Mouse (Mus musculus): ENCODE measurements around the gene Dnajc4.

Dnajc4 gene

DNA sequence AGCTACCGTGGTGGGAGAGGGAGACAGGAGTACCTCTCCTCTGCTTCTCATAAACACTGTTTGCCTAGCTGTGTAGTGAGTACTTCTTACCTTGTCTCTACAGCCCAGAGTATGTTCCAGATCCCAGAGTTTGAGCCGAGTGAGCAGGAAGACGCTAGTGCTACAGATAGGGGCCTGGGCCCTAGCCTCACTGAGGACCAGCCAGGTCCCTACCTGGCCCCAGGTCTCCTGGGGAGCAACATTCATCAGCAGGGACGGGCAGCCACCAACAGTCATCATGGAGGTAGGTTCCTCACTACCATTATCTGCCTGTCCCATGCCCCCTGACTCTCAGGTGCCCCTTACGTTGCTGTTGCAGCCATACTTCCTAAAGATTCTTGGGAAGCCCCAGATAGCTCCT lies 49.6 kb downstream of the Dnajc4 start:
- no peak for DNase-seq

DNA sequence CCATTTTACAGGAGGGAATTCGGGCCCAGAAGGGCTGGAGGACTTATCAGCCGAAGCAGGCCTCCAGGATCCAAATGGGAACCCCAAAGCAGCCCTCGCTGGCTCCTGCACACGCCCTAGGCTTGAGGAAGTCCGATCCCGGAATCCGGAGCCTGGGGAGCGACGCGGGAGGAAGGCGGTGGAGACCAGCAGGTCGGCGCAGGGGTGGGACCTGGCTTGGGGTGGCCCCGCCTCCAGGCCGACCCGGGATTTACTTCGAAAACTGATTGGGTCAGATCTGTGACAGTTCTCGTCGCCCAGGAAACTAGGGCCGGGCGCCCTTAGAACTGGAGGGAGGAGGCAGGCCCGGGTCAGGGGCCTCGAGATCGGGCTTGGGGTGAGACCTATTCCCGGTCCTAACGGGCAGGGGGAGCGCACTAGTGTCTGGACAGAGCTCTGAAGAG lies 50.1 kb downstream of the Dnajc4 start, which contains the start of gene Gpr137:
TSS of gene Gpr137 (minus strand) at position 232 of the 443 bp plus-strand sequence.
- DNase-seq: peak; percentile 97

DNA sequence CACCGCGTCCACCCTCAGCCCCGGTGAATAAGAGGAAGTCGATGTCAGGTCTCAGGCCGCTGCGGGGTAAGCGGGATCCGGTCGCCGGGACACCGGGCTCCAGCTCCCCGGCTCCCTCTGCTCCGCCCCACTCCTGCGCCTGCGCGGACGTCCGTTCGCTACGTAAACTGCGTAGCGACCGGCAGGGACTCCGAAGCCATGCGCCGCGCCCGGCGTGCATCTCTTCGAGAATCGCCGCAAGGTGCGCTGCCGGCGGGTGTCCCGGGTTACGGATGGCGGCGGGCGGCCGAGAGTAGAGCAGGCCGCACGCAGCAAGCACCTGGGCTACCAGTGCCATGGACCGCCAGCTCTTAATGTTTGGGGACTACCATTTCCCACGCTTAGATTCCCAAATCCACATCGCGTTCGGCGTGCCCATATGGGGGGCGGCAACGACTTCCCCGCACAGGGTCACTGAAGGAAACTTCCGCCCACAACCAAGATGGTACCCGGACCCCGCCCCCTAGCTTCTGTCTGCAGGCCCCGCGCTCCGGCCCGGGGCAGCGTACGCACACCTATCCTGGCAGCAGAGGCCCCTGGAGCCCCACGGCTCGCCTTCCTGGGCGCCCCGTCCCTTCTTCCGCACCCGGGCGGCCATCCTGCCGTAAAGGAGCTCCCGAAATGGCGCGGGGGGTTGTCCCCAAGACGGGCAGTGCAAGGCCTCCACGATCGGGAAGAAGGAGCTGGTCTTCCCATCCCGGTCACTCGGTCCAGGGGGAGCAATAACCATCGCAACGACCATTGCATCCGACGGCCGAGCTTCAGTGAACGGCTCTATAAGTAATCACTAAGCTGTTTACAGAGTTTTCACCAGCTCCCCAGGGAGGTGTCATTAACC lies 50.8 kb downstream of the Dnajc4 start, which contains the start of gene Bad:
TSS of gene Bad (plus strand) at position 490 of the 877 bp plus-strand sequence.
- DNase-seq: peak; percentile 97

DNA sequence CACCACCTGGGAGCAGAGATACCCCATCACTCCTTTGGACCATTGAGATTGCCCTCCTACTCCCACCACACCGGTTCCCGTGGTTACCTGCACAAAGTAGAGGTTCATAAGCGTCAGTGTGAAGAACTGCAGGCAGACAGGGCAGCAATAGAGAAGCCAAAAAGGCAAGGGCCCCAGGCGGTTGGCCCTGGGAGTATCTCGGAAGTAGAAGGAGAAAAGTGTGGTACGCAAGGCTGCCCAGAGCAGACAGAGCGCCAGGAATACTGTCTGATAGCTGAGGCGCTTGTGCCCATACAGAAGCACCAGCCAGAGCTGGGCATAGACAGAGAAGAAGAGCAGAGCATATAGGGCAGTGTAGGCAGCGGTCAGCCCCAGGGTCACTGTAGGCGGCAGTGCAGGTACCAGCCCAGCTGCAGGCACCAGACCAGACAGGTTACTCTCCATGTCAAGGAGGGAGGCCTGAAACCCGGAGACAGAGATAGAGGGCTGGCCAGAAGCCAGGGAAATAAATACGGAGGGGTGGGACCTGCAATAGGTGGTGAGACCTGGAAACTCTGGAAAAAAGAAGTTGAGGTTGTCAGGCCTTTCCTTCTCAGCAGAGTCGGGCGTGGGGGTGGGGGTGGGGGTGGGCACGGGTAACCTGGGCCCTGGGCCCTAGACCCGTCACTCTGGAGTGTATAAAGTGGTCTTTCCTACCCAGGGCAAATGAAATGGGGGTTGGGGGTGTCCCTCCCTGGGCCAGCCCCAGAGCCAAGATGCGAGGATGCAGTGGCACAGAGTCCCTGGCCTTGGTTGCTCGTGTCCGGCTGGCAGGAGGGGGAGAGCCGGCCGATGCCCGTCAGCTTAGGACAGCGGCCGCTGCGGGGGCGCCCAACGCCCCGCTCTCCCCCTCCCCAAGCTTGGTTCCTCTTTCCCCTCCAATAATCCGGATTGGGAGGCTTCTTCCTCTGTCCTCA lies 51.7 kb downstream of the Dnajc4 start:
- no peak for DNase-seq

DNA sequence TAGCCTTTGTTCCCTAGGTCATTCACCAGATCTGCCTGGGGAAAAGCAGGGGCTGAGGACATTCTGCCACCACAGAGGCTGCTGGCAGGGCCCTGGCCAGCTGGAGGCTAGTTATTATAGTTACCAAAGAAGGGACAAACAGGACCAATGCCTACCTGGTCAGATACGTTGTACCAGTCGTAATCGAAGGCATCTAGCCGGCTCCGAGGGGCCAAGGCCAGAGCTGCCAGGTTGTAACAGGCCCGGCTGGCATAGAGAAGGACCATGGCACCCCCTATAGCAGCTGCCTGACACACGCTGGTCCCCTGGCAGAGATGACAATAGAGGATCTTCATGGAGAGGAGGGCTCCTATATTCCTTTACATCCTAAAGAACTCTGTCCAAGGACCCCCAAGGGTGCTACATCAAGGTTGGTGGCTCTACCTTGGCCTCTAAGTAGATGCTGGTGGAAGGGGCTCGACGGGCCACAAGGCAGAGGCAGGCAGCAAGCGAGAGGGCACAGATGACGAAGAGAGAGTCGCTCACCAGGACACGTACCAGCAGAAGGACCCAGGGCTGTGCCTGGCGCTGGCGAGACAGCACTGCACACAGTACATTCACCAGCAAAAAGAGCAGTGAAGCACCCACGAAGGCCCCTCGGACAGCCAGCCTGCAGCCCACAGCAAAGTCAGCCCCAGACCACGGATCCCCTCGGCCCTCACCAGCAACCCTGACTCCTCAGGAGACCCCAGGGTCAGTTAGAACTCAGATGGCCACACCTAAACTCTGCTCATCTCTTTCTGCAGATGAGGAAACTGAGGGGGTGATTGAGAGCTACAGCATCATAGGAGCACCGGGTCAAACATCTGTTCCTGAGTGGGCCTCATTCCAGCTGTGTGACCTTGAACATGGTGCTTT lies 53.0 kb downstream of the Dnajc4 start:
- no peak for DNase-seq
